Mouse (Mus musculus) kidney, postnatal 25 days (tissue): ENCODE measurements around the gene Togaram2.
"Not testable (repeated sequence)": the region's sequence is repeated elsewhere in the genome, so short reads cannot be mapped to it uniquely, and the experiment has no call there.

Experiments used
- DNase-seq, 2 experiments: peaks; one replicate each; pipeline ENCODE4 v3.0.0; 2021; ENCODE audit warnings: mixed read lengths in 2 of 2

Gene Togaram2

GRCm38 (mm10) chr17:71673092-71673491 is at the start of gene Togaram2:
Gene Togaram2, plus strand, starts transcription at chr17:71673261.
- no peak for DNase-seq

GRCm38 (mm10) chr17:71631806-71632205 is 41.3 kb upstream of the Togaram2 start:
- DNase-seq = no peak

- no peak for DNase-seq
These were observed 39.7 kb upstream of the Togaram2 start for GRCm38 (mm10) chr17:71633350-71633749.

GRCm38 (mm10) chr17:71636786-71637185 is 36.3 kb upstream of the Togaram2 start:
- no peak for DNase-seq

- no peak for DNase-seq
These were observed 35.3 kb upstream of the Togaram2 start for GRCm38 (mm10) chr17:71637750-71638265.

GRCm38 (mm10) chr17:71639056-71639455 is 34.0 kb upstream of the Togaram2 start:
- not testable (repeated sequence) for DNase-seq

- DNase-seq = no peak
These were observed 32.5 kb upstream of the Togaram2 start for GRCm38 (mm10) chr17:71640421-71641085.

- no peak for DNase-seq
These were observed 30.9 kb upstream of the Togaram2 start for GRCm38 (mm10) chr17:71642190-71642589.

GRCm38 (mm10) chr17:71650011-71650410 is 23.1 kb upstream of the Togaram2 start:
- no peak for DNase-seq

- no peak for DNase-seq
These were observed 20.6 kb upstream of the Togaram2 start for GRCm38 (mm10) chr17:71652495-71652894.

- no peak for DNase-seq
These were observed 20.1 kb upstream of the Togaram2 start for GRCm38 (mm10) chr17:71652934-71653333.

GRCm38 (mm10) chr17:71657521-71657920 is 15.5 kb upstream of the Togaram2 start:
- DNase-seq = no peak

- no peak for DNase-seq
These were observed 14.4 kb upstream of the Togaram2 start for GRCm38 (mm10) chr17:71658666-71659065.

- DNase-seq = no peak
These were observed 12.7 kb upstream of the Togaram2 start for GRCm38 (mm10) chr17:71660390-71660789.

GRCm38 (mm10) chr17:71662751-71663250 is 10.3 kb upstream of the Togaram2 start:
- peak; percentile 74 to 75 for DNase-seq

- DNase-seq = no peak
These were observed 9.6 kb upstream of the Togaram2 start for GRCm38 (mm10) chr17:71663491-71663890.

- no peak for DNase-seq
These were observed 8.9 kb upstream of the Togaram2 start for GRCm38 (mm10) chr17:71664172-71664571.

GRCm38 (mm10) chr17:71665201-71665600 is 7.9 kb upstream of the Togaram2 start:
- no peak for DNase-seq

GRCm38 (mm10) chr17:71669511-71669910 is 3.5 kb upstream of the Togaram2 start:
- DNase-seq = no peak

- DNase-seq = peak; percentile 46 to 69
These were observed 1.1 kb upstream of the Togaram2 start for GRCm38 (mm10) chr17:71671840-71672546.

- DNase-seq = no peak
These were observed 875 bp downstream of the Togaram2 start for GRCm38 (mm10) chr17:71673936-71674335.

- peak in 1 of 2 experiments; percentile 45 for DNase-seq
These were observed 1.8 kb downstream of the Togaram2 start for GRCm38 (mm10) chr17:71674886-71675285.

- DNase-seq = no peak
These were observed 8.6 kb downstream of the Togaram2 start for GRCm38 (mm10) chr17:71681666-71682065.

- DNase-seq = no peak
These were observed 9.3 kb downstream of the Togaram2 start for GRCm38 (mm10) chr17:71682379-71682778.
